Mouse (Mus musculus) naive thymus-derived CD4-positive, alpha-beta T cell, adult 2 months (primary cell): ENCODE results near the gene Rpgrip1l.

Experiments used
- DNase-seq: peaks from one replicate; pipeline ENCODE4 v3.0.0-alpha.2; 2011; ENCODE audit warnings: low read depth

Rpgrip1l gene

DNA sequence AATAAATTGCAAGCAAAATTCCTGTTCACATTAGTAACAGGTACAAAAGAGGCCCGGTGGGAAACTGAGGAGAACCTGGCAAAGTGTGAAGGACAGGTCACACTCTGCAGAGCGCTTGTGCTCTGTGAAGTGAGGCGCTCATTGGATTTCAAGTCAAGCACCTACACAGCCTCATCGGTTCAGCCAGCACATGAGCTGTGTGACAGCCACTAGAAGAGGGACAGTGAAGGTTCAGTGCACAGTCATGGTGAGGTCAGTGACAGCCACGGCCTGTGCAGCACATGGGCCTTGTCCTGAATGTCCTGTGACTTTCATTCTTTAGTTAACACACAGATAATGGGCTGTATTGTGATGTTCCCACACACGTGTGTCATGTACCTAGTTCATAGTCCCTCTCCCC is 107.2 kb downstream of the Rpgrip1l start:
- DNase-seq, result no peak

DNA sequence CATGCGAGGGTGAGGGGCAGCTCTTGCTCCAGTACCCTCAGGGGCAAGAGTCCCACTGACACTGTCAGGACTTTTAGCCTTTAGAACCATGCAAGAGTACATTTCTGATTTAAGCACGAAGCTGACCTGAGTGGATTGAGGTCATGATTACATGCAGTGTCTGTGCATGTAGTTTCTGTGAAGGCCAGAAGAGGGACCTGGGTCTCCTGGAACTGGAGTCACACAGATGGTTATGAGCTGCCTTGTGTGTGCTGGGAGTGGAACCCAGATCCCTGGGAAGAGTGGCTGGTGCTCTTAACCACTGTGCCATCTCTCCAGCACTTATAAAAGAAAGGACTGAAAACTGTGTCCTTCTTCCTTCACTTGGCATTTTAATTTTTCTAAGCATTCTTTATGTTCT is 111.9 kb downstream of the Rpgrip1l start:
- DNase-seq, result no peak

DNA sequence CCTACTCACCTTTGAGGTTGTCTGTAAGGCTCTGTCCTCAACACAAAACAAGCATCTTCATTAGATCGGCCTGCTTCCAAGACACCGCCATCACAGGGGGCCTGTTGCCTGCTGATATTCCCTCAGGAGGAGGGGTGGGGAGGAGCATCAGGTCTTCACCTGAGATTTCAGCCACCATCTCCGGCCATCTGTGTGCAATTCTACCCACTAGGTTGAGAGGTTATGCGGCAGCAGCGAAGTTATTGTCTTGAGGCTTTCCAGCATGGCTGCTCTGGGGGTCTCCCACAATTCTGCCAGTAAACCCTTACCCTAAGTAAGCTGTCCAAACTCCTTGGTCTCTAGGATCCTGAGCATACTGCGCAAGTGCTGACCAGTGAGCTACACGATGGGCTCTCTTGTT is 113.2 kb downstream of the Rpgrip1l start, which contains the start of gene Aktip:
Gene Aktip (minus strand): TSS at position 101 of the 400 bp plus-strand sequence.
- no peak for DNase-seq

DNA sequence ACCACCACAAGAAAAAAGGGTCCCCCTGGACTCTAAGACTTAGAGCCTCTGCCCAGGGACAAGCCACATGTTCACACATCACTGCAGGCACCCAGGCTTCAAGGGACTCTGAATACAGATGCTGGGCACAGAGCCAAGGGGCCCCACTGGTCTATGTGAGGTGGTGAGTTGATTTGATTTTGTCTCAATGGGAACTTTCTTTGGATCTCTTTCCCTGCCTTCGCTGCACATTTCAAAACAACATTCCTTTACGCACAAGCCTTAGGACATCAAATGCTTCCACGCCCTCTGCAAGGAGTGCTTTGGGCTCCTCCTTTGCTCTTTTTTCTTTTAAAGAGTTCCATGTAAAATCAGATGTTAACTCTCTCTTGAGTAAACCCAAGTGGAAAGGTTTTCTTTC is 115.0 kb downstream of the Rpgrip1l start:
- peak; percentile 7 for DNase-seq

DNA sequence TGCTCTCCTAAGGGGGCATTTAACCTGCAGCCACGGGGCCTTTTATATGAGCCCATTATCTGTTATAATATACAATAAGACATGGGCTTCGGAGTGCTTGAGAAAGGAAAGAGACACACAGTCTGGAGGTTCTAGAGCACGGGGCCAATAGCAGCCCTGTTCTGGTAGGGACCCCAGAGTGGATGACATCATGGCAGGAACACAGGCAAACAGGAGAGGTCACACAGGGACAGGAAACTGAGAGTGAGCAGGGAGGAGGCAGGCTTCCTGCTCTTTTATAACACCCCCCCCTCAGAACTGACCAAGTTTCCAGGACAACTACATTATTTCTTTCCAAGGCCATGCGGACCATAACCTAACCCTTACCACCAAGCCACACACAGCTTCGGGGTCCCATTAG is 115.8 kb downstream of the Rpgrip1l start:
- peak; percentile 25 for DNase-seq

DNA sequence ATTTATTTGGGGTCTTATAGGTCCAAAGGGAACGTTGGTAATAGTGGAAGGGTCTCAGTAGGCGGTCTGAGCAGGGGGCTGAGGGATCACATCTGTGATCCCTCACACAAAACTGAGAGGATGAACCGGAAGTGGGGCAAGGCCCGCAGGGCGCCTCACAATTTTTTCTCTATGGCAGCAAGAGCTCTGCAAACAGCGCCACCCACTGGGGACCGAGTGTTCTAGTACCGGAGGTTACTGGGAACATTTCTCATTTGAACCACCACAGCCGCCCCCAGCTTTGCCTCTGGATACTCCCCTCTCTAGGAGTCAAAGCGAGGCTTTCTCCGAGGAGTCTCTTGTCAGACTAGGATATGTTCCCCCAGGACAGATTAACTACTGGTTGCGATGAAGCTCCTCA is 116.4 kb downstream of the Rpgrip1l start:
- DNase-seq, result peak; percentile 3

DNA sequence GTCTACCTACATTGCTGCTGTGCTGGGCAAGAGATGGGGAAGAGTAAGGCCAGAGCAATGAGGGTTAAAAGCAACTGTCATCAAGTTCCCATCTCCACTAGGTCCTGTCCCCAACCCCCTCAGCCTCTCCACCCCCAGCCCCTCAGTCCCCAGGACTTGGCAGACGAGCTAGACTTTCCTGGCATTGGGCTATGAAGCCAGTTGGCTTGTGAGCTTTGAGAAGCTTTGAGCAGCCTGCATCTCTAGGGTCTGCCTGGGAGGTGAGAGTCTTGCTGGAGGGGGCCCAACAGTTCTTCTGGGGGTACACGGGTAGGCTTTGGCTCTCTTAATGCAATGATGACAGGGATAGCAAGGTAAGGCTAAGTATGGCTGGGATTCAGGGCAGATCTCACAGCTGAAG is 119.0 kb downstream of the Rpgrip1l start:
- no peak for DNase-seq

DNA sequence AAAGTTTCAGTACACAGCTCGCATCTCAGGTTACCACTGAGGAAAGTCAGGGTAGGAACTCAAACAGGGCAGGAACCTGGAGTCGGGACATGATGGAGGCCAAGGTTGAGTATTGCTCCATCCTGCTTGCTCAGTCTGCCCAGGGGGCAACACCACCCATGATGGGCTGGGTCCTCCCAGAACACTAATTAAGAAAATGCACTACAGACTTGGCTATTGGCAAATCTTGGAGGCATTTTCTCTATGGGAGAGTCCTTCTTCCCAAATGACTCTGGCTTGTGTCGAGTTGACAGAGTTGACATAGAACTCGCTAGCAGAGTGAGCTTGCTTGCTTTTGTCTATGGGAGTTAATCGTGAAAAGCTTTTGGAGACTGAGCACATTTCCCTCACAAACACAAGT is 120.1 kb downstream of the Rpgrip1l start:
- no peak for DNase-seq

DNA sequence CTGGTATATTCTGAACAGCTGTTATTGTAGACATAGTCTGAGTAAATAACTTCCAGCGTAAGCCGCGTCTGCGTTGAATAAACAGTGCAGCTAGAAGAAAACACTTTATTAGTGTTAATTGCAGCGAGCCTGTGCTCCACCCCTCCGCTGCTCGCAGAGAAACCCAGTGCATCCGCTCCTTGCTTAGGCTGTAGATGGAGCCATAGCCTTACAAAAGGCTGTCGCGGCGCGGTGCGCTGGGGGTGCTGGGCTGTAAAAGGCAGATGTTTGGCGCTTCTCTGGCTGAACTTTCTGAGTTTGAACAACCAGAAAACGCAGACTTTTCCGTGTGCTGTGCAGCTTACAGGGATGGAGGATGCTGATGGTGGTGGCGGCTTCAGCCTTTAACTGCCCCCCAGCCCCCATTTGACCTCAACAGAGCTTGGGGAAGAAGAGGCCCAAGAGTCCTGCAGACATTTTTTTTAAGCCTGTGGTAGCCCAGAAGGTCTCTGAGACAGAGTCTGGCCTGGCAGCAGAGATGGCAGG is 122.2 kb downstream of the Rpgrip1l start:
- peak; percentile 66 for DNase-seq

DNA sequence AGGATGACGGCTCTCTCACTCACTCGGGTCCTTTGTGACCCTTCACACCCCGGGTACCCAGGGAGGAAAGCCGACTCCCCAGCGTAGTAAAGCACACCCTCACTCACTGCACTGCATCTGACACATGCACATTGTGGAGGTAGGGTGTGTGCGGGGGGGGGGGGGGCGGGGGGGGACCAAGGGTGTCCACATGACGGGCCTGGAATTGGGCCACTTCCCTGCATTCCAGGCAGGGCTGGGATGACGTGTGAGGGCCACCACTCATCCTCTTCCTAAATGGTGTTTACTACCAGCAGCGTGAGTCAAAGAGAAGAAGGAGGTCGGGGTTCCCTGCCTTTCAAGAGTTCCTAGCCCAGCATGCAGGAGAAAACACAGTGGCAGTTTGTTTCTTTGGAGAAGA is 124.9 kb downstream of the Rpgrip1l start:
- no peak for DNase-seq

DNA sequence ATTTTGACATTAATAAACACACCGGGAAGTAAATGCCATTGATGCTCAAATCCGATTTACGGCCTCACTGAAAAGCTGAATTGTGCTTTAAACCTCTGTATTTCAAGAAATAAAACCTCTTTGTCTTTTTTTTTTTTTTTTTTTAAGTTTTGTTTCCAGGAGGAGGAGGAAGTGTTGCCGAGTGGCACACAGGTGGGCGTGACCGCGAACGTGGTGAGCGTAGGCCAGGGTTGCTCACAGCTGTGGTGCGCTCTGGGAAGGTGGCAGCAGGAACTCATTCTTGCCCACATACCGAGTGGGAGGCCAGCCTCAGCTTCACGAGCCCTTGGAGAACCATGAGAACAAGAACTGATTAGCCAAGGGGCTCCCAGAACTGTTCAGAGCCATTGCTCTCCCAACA is 126.7 kb downstream of the Rpgrip1l start:
- DNase-seq, result no peak

DNA sequence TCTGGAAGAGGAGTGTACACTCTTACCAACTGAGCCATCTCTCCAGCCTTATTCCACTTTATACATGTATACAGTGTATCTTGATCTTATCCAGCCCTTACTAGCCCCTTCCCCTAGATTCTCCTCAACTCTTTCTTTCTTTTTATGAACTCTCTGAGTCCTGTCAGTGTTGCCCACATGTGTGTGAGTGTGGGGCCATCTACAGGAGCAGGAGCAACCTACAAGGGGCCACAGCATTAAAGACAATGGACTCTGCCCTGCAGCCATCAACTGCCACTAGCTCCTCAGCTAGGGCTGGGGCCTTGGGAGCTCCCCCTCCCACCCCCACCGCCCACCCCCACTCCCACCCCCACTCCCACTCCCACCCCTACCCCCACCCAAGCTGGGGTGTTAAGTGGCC is 135.4 kb downstream of the Rpgrip1l start:
- DNase-seq, result no peak

DNA sequence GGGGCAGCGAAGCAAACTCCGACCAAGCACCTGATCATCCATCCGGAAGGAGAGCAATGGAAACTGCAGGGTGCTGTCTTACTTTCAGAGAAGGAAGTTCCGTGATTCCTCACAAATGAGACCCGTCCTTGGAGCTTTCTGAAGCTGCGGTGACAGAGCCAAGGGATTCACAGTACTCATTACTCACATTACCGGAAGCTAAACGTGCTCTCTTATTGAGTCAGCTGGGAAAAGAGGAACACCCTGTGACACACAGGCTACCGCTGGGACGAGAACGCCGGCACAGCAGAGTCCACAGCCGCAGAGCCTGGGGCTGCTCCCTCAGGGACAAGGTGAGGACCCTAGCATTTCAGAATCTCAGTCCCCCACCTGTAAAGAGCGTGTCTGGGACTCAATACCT is 136.9 kb downstream of the Rpgrip1l start:
- no peak for DNase-seq

DNA sequence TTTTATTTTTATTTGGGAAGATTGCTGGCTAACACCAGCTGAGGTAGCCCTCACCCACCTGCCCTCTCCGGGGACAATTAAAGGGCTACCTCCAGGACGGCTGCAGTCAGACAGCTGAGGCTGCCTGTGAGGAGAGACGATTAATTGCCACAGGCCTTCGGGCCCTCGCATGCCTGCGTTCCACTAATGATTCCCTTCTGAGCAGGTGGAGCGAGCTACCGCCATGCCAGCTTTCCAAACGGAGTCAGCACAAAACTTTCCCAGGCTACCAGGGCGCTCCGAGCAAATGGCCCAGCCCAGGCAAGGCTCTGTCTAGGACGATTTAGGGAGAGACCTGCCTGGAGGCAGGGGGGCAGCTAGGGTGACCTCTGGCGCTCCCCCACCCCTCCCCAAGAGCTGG is 141.5 kb downstream of the Rpgrip1l start:
- DNase-seq, result no peak

DNA sequence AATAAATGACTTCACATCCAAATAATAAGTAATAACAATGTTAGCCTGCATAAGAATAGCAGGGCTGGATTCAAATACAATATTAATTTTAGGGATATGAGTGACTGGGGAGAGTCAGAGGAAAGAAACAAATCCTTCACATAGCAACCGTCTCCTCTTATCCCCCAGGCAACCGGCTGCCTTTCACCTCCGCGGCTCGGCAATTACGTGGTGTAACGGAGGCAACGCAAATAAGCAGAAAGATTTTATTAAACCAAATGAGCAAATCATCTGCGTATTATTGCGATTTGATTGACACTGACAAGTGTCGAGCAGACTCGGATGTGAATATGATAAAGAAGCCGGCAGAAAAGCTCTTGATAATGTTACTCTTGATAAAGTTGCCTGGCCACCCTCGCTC is 142.1 kb downstream of the Rpgrip1l start:
- DNase-seq, result no peak

DNA sequence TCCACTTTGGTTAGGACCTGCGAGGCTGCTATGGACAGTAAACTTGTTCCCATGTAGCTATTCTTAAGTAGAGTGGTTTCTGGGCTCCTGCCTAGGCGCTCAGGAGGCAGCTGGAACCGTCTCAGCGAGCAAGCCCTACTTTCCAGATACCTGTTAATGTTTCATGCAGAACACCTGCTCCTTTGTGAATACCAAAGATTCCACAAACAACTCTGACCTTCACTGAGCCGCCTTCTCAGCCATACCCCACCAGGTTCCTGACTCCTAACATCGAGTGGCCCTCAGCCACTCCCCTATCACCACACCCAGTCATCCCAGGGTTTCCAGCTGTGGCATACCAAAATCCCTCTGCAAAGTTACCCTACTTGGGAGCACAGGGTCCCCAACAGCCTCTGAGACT is 142.9 kb downstream of the Rpgrip1l start:
- DNase-seq, result no peak
